Mouse (Mus musculus): Measurements from ENCODE around the gene Auh. TPM values are rescaled to one million over a fixed set of nuclear protein-coding genes. Genes with fewer than 3 reads are reported as not detected.

The Auh gene
- total RNA-seq, 2 experiments from 2014 or later, result 61.5 to 70.2 TPM

DNA sequence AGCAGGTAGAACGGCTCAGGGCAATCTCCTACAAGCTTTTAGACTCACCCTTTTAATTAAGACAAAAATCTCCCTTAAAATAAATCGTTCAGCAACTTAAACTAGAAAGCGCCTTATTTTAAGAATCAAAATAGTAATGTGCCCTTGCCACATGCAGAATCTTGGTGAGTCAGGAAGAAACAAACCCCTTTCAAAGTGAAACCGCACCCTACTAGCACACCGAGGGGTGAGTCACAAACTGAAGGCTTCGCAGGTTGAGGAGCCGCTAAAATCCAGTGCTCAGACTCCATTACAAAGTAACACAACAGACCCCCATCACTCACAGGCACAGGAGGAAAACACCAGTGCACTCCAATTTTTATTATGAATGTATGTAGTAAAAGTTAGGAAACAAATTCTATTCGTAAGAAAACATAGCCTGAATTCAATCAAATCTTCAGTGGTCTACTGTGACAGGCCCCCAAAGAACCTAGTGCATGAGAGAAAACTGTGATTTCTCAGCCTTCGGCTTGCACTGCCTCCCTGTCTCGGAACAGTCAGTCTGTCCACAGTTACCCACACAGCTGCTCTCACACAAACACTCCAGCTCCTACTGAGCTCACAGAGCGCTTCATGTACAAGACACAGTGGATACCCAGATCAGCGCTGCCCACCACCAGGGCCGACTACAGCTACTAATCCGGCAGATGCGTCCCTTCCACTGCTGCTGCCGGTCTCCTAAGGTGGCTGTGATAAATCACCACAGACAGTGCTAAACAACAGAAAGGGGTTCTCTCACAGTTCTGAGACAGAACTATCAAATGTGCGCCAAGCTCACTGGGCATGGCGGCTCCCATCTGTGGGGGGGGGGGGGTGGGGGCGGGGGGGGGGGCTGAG lies 46.2 kb downstream of the Auh start:
- DNase-seq, result no peak
- intact Hi-C loops (cut with DNase I), result no loop called here

DNA sequence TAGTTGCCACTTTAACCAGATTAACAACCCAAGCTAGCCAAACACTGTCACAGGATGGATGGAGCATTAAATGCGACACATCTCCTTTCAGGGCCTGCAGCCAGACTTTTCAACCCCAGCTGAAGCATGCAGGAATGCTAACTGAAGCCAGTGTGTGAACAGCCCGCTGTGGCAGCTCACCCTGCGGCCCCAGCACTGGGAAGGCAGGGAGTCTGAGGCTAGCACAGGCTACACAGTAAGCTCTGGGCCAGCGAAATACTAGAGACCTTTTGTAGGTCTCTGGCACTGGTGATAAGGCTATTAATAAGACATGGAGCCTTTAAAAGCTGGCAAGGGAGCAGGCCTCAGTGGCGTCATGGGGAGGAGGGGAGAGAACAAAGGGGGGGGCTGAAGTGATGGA lies 49.1 kb downstream of the Auh start:
- intact Hi-C loops (cut with DNase I), result loop anchor here (2.0 kb wide), 1 partner anchor 100 kb away; the partner anchor contains the start of gene Nfil3
- DNase-seq, result peak in 1 of 2 experiments; percentile 15

DNA sequence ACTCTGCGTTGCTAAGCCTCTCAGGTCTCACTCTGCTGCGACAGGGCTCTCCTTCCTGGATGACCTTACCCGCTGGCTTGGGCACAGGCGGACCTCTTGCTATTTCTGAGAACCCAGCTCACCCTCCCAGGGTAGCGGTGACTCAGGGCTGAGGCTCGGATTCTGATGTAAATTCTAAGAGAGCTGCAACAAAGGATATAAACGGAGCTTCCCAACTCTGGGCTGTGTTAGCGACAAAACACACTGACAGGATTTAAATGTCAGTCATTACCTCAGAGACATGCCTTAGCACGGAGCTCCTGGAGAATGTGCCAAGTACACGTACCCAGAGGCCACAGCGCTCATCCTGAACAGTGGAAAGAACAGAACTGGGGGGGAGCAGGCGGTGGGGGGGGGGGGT lies 49.6 kb downstream of the Auh start:
- intact Hi-C loops (cut with DNase I), result loop anchor here (2.0 kb wide), 1 partner anchor 101 kb away; the partner anchor contains the start of gene Nfil3
- DNase-seq, result peak; percentile 25 to 34

DNA sequence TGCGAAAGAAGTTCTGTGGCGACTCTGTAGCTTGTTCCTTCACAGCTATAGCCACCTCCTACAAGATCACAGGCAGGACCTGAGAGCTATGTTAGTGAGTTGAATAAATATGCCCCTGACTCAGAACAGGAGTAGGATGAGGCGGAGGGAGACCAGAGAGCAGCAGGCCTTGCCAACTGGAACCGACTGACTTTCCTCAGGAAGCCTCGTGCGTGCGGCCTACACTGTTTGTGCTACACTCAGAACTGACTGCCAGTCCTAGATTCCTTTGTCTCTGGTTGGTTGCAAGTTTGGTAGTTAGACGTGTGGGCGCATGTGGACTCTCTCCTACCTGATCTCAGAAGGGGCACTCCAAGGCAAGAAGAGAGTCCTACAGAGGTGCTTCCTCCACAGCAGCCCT lies 50.2 kb downstream of the Auh start:
- intact Hi-C loops (cut with DNase I), result no loop called here
- DNase-seq, result no peak

DNA sequence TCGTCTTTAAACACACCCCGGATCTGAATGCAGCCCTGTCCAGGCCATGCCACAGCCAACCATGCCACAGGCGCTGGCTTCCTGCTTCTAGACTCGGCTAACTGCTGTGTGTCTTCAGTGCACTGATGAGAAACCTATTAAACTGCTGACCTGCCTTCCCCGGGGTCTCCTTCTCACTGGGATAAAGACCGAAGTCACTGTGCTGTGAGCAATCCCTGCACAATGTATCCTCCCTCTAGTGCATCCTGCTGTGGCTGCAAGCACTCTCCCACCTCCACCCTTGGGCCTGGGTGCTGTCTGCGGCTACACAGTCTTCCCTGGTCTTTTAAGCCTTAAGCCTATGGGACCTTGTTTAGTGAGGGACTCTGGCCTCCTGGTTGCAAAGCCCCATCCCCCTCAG lies 50.7 kb downstream of the Auh start:
- no peak for DNase-seq
- intact Hi-C loops (cut with DNase I), result no loop called here

DNA sequence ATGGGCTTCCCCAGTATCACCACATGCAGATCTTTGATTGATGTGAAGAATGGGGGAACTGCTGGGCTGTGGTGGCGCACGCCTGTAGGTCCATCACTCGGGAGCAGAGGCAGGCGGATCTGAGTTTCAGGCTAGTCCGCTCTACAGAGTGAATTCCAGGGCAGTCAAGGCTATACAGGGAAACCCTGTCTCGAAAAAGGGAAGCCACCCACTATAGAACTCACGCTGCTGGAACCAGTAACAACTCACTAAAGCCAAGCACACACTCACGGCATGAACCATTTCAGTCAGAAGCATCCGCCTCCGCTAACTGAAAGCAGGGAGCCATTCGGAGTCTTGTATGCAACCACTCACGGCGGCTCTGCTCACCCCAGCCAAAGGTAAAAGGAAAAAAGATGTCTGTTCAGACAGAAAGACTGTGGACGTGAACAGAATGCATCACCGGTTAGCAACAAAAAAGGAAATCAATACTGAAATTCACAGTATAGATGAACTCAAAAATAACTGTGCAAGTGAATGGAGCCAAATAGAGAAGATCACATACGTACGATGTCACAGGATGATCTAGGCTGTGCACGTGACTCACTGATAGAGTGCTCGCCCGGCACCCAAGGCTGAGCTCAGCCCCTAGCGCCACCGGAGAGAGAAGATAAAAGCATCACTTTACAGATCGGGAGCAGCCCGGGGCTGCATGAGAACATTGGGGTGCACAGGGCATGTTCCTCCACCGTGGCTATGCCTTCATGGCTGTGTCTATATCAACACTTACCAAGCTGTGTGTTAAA lies 53.7 kb downstream of the Auh start:
- no peak for DNase-seq
- intact Hi-C loops (cut with DNase I), result no loop called here

DNA sequence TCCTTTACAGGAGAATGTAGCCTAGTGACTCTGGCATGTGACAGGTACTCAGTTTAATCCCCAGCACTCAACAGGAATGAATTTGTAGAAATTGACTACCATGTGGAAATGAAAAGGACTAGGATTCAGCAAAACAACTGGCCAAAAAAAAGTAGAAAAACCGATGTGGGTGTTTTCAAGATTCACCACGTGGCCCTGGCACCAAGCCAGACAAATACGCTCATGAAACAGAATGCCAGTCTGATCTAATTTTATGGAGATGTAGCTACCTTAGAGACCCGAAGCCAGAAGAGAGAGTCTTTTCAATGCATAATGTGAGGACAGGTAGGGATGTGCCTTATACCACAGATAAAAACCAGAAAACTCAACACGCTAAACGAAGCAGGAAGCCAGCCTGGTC lies 54.4 kb downstream of the Auh start:
- intact Hi-C loops (cut with DNase I), result no loop called here
- DNase-seq, result no peak

DNA sequence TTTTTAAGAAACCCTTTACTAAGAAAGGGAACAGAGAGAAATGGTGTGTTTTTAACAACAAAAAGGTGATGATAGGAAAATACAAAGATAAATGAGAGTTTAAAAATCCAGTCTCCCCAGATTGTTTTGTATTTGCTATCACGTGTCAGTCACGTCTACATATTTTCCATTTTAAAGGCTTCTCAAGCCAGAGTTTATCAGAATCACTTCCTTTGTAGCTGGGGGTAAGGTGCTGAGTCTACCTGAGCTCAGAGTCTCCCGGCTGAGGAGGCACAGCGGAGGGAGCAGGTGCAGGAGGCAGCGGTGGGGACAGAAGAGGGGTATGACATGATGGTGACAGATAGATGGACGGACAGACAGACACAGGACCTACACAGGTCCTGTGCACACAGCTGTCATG lies 55.1 kb downstream of the Auh start:
- intact Hi-C loops (cut with DNase I), result no loop called here
- no peak for DNase-seq

DNA sequence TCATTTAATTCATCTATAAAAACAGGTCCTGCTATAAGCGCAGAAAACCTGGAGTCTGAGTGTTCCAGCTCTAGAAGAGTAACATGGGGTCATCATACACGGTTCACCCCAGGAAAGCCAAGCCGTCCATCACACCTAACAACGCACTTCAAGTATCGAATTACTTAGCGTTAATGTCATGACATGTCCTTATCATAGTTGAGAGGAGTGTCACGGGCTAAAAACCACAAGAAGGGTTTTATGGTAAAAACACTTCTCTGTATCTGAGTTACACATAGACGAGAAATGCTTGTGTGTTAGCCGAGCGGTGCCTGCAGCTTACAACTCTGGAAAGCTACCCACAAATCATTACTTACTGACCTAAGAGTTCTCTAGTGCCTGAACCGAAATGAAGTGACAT lies 55.6 kb downstream of the Auh start:
- no peak for DNase-seq
- intact Hi-C loops (cut with DNase I), result no loop called here

DNA sequence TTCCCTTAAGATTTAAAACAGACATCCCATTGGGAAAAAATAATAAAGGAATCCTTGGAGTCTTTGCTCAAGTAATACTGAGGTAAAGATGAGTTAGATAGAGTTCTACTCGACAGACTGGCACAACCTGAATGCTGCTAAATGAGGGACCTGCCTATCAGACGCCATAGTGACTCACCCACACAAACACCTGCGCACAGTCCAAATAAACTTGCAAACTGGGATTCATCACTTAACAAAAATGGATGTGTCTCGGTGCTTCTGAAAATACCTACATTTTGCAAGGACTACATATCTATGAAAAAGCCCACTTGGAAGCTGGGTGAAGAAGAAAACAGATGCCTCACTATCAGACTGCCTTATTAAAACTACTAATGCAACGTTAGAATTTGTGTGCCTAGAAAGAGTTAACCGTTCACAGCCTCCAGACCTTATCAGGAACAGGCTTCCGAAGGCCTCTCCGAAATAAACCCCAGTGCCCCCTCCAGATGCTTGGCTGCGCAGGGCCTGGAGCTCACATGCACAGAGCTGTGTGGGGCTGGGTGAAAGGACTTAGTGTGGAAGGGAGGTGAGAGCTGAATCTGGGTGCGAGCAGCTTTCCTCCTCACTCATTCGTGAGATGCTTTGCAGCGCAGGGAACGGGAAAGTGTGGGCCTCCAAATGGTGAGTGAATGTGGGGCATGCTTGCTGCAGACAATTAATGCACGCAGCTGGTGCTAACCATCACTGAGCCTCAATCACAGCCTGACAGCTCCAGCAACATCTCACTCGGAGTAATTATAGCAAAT lies 63.3 kb downstream of the Auh start:
- intact Hi-C loops (cut with DNase I), result no loop called here
- DNase-seq, result no peak

DNA sequence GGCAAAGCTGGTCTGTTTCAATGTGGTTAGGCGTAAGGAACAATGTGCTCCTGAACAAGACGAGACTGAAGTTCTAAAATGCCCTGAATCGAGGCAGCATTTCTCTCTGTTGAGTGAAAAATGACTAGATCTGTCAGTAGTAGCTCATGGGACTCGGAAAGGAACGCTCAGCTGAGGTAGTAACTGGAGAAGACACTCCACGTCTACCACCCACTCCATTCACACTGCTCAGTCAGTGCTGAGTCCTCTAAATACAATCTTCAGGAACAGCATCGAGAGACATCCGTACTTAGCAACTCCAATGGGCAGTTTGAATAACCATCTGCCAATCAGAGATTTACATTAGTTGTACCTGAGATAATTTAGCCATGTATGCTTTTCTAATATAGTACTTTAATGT lies 66.0 kb downstream of the Auh start:
- intact Hi-C loops (cut with DNase I), result no loop called here
- DNase-seq, result no peak

DNA sequence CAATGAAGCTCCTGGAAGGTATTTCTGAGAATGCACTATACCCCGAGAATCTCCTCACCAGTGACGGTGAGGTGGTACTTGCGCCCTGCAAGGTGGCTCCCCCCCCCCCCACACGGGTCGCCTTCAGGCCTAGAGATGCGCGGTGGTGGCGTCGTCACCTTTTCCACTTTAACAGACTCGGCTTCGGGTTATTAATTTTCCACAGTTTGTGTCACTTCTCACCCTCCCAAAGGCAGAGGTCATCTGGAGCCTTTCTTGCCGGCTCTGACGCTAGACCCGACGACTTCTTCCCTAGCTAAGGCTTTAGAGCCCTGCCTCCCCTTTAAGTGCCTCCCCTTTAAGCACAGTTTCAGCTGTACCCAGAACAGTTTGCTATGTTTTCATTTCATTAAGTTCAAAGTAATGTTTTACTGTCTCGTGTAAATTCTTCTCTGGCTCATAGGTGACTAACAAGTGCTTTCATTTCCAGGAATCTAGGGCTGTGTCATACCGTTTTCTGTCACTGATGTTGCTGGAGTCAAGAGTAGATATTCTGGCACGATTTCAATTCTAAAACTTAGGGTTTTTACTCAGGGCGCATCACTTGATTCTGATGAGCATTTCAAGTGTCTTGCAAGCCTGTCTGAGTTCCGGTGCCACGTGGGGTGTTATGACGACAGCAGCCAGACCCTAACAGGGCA lies 69.3 kb downstream of the Auh start:
- intact Hi-C loops (cut with DNase I), result no loop called here
- DNase-seq, result no peak

DNA sequence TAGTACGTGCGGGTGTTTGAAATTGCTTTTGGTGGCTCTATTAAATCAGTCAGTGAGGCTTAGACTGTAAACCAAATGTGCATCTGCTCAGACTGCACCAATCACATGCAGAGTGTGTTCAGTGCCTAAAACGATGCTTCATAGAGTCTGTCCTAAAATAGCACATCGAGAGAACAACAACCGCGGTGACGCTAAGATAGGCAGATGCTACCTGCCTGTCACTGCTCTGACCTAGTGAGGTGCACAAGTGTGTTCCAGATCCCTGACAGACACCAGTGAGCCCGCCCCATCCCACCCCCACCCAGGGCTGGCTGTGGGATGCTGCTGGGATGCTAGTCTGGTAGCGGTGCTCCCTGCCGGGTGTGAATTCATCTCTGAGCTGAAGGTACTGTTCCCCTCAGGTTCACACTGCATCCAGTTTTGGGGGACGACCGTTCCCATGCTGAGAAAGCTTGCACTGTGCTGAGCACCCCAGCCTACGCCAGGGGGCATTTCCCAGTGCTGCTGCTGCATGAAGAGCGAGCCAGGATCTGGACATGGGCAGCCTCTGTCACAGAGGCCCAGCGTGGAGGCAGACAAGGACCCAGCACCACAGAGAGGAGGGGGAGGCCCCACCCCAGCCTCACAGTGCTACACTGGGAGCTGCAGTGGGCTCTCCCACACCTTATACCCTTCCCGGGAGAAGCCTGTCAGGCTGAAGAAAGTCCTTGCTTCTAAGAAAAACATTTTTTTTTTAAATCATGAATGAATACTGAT lies 70.2 kb downstream of the Auh start:
- DNase-seq, result no peak
- intact Hi-C loops (cut with DNase I), result no loop called here

DNA sequence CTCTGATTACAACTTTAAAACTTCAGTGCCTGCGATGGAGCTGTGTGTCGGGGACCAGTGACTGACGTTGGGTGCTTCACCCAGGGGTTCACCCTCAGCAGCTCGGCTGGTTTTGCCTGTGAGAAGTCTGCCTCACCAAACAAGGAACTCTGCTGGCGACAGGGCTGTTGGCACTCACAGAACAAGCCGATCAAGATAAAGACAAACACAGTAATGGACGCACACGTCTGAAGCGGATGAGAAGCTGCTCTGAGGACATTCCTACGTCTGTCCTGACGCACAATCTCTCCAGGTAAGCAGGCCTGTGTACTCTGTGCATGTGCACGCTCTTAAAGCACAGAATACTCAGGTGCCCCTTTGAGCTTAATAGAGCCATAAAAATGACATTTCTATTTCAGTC lies 71.1 kb downstream of the Auh start:
- no peak for DNase-seq
- intact Hi-C loops (cut with DNase I), result no loop called here

DNA sequence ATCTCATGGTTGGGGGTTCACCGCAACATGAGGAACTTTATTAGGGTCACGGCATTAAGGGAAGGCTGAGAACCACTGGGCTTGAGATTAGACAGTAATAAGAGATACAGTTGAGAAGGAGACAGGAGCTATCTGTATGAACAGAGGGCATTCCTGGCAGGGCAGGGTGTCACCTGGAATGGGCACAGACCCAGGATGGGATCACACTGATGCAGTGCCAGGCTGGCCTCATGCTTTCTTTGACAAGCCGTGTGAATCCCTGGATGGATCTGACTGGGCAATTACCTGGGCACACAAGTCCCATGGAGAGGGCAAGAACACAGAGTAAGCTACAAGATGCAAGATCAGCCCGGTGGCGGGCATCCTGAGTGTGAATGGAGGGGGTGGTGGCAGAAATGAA lies 71.7 kb downstream of the Auh start:
- DNase-seq, result no peak
- intact Hi-C loops (cut with DNase I), result no loop called here

DNA sequence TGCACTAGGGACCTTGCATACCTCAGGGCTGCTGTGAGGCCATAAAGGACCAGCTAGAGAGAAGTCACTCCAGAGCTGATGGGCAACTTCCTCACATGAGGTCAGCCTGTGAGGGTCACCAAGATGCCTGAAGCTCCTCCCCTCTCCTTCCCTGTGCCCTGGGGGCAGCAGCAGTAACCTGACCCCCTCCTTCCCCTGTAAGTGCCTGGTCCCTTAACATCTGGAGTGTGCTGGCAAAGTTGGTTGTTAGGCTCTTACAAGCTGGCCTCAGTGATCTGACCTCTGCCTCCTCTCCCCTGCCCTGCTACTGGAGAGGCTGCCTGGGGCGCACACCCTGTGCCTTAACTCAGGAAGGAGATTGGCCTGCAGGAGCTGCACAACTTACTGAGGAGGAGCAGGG lies 75.9 kb downstream of the Auh start:
- intact Hi-C loops (cut with DNase I), result loop anchor here (5.0 kb wide), 1 partner anchor 69 kb away; no protein-coding TSS in a partner anchor
- DNase-seq, result no peak

DNA sequence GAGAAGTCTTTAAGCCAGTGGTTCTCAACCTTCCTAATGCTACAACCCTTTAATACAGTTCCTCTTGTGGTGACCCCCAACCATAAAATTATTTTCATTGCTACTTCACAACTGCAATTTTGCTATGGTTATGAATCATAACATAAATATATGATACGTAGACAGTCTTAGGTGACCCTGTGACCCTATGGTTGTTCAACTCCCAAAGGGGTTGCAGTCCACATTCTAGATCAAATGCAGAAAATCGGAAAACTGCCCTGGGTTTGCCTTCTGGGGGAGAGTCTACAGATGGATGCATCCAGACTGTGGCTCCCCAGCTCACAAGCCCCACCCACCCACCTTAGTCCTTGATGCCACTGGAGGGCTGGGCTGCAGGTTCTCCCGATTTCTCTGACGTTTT lies 77.6 kb downstream of the Auh start:
- intact Hi-C loops (cut with DNase I), result loop anchor here (5.0 kb wide), 1 partner anchor 70 kb away; no protein-coding TSS in a partner anchor
- no peak for DNase-seq

DNA sequence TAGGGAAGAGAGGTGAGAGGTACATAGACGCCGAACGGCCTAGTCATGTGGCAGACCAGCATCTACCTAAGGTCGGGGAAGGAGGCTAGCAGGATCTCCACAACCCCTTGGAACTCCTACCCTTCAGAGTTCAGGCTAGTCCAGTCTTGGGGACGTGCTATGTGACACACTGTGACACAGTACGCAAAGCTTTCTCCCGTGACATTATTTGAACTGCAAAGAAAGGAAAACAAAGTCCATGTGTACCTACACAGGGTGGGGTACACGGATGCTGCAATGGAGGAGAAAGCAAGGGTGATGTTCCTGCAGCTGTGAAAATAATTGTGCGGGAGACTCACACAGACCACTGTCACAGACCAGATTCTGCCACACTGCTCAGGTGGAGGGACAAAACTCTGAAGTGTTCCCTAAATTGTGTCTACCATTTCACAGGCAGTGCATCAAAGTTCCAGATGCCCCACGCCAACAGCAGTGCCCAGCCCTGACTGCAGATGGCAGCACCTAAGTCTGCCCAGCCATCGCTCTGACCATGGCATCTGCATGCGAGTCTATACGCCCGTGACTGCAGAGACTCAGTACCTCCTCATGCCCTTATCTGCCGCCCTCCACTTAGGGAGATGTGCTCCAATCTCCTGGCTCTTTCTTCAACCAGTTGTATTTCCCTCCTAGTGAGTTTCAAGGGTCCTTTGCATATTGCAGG lies 79.3 kb downstream of the Auh start:
- no peak for DNase-seq

DNA sequence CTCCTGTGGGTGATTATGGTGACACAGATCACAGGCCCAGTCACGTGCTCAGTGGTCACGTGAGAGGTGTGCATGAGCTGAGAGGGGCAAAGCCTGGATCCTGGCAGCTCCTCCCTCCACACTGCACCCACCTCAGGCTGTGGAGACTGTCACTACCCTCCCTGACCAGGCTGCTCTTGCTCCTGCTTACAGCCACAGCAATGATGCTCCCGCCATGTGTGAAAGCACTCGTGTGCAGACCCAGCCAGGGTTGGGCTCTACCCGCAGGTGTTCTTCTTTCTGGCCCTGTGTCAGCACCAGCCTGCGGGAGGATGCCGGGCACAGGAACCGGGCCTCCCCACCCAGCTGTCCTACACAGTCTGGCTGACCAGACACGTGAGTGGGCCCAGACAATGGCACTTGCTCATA lies 80.1 kb downstream of the Auh start:
- intact Hi-C loops (cut with DNase I), result no loop called here
- DNase-seq, result no peak

More for the DNA sequence above, 79.3 kb downstream of the Auh start:
- intact Hi-C loops (cut with DNase I), result loop anchor here (5.0 kb wide), 1 partner anchor 72 kb away; no protein-coding TSS in a partner anchor

All from gastrocnemius, postnatal 36 days (tissue).